In genomic region chr19:58360982-58361381, GRCm38 (mm10) we compare ENCODE assay signal across 22 mouse cellular contexts.
DNase-seq lines count a peak whose midpoint lies in the region; ATAC-seq and TF ChIP-seq lines count a peak whose summit lies in the region.
"Had no signal": no experiment of that assay in that cellular context is flagged by ENCODE, and none has a peak within 500 bp of the region (broad histone marks: within the 10 kb centered on the region; RNA-seq: fewer than 3 reads in every experiment).

No protein-coding gene starts in this region.

- peaks cover 4% of the 10 kb centered on the region; the same call in 1 of the 2 replicates for H3K4me1 ChIP-seq in forebrain, embryonic 16.5 days (replicated peaks; ENCODE audit: control insufficient read depth, insufficient read depth, low read length)
- H3K4me1 ChIP-seq in forebrain, embryonic 13.5 days, result peaks cover 9% of the 10 kb centered on the region; the same call in 1 of the 2 replicates
- no peaks in the 10 kb centered on the region for H3K4me1 ChIP-seq in forebrain, postnatal 0 days (ENCODE audit: insufficient read depth)
- H3K4me1 ChIP-seq in forebrain, embryonic 14.5 days (ENCODE audit: control insufficient read depth, insufficient read depth, low read length), result peaks cover 3% of the 10 kb centered on the region; the same call in 1 of the 2 replicates
- no peaks in the 10 kb centered on the region; the same call in 1 of the 2 replicates for H3K4me1 ChIP-seq in testis, adult 2 months (ENCODE audit: control insufficient read depth, insufficient read depth, low read length)

- H3K4me2 ChIP-seq in forebrain, embryonic 16.5 days (ENCODE audit: low read length), result no peak overlapping the region
- no peak overlapping the region for H3K4me2 ChIP-seq in forebrain, embryonic 13.5 days
- no peak overlapping the region for H3K4me2 ChIP-seq in forebrain, postnatal 0 days (ENCODE audit: low read depth)
- no peak overlapping the region for H3K4me2 ChIP-seq in forebrain, embryonic 14.5 days (ENCODE audit: low read length)

- H3K4me3 ChIP-seq in forebrain, embryonic 16.5 days (replicated peaks; ENCODE audit: low read length), result no peak overlapping the region
- H3K4me3 ChIP-seq in forebrain, embryonic 13.5 days, result no peak overlapping the region
- no peak overlapping the region for H3K4me3 ChIP-seq in forebrain, postnatal 0 days (ENCODE audit: low read depth, low read length)
- H3K4me3 ChIP-seq in forebrain, embryonic 14.5 days (ENCODE audit: low read depth, low read length), result no peak overlapping the region
- H3K4me3 ChIP-seq in testis, adult 2 months (ENCODE audit: control insufficient read depth, low read depth, low read length), result peak overlapping the region; percentile 56

- no peak for TF ChIP-seq CTCF in forebrain, postnatal 0 days (IDR thresholded peaks at IDR 0.05; ENCODE audit: low read depth)
- no peak for TF ChIP-seq CTCF in testis, adult 2 months (IDR thresholded peaks at IDR 0.05; ENCODE audit: control insufficient read depth, insufficient read depth, insufficient replicate concordance, low read depth, low read length)

- 54% methylated on average over 1 of the region's 1 CpGs for WGBS in forebrain, embryonic 16.5 days
- 57% methylated on average over 1 of the region's 1 CpGs for WGBS in forebrain, embryonic 13.5 days
- 46% methylated on average over 1 of the region's 1 CpGs for WGBS in forebrain, postnatal 0 days
- 67% methylated on average over 1 of the region's 1 CpGs for WGBS in forebrain, embryonic 14.5 days

- no peaks in the 10 kb centered on the region for H3K9me3 ChIP-seq in forebrain, embryonic 16.5 days (ENCODE audit: control insufficient read depth, low read length)
- no peaks in the 10 kb centered on the region for H3K9me3 ChIP-seq in forebrain, embryonic 13.5 days (replicated peaks)
- H3K9me3 ChIP-seq in forebrain, postnatal 0 days (ENCODE audit: low read length), result no peaks in the 10 kb centered on the region
- no peaks in the 10 kb centered on the region for H3K9me3 ChIP-seq in forebrain, embryonic 14.5 days (replicated peaks; ENCODE audit: control insufficient read depth, low read length)

- TF ChIP-seq POLR2A in testis, adult 2 months (IDR thresholded peaks at IDR 0.05; ENCODE audit: control insufficient read depth, low read depth, low read length), result no peak

- no peak overlapping the region for H3K27ac ChIP-seq in forebrain, embryonic 16.5 days (ENCODE audit: low read length)
- no peak overlapping the region for H3K27ac ChIP-seq in forebrain, embryonic 13.5 days
- H3K27ac ChIP-seq in forebrain, postnatal 0 days (ENCODE audit: low read depth, low read length), result no peak overlapping the region
- H3K27ac ChIP-seq in forebrain, embryonic 14.5 days (ENCODE audit: low read depth, low read length), result no peak overlapping the region
- no peak overlapping the region for H3K27ac ChIP-seq in testis, adult 2 months (ENCODE audit: control insufficient read depth, insufficient read depth, low read depth, low read length)

- no peaks in the 10 kb centered on the region for H3K27me3 ChIP-seq in forebrain, embryonic 16.5 days (replicated peaks; ENCODE audit: control insufficient read depth, insufficient read depth, low read length)
- H3K27me3 ChIP-seq in forebrain, embryonic 13.5 days, result peaks cover 13% of the 10 kb centered on the region
- H3K27me3 ChIP-seq in forebrain, postnatal 0 days (ENCODE audit: insufficient read depth, low read length), result no peaks in the 10 kb centered on the region
- H3K27me3 ChIP-seq in forebrain, embryonic 14.5 days (replicated peaks; ENCODE audit: control insufficient read depth, insufficient read depth, low read length), result 0 out of 2 replicates have a peak, but pooled peaks cover 2% of the 10 kb centered on the region
- H3K27me3 ChIP-seq in testis, adult 2 months (ENCODE audit: control insufficient read depth, insufficient read depth, low read length), result no peaks in the 10 kb centered on the region
- H3K27me3 ChIP-seq: CH12.LX, Patski had no signal

- ATAC-seq in forebrain, embryonic 16.5 days, result peak; percentile 62
- ATAC-seq in forebrain, embryonic 13.5 days, result no peak
- ATAC-seq in forebrain, postnatal 0 days, result peak; percentile 85
- ATAC-seq in forebrain, embryonic 14.5 days, result no peak
- ATAC-seq: activated CD4-positive, CD25-positive, alpha-beta regulatory T cell, adult 4 months; CD4-positive, CD25-positive, alpha-beta regulatory T cell, adult 4 months; Patski had no signal

- no peak overlapping the region for H3K9ac ChIP-seq in forebrain, embryonic 16.5 days (replicated peaks; ENCODE audit: low read depth, low read length)
- H3K9ac ChIP-seq in forebrain, embryonic 13.5 days, result no peak overlapping the region
- H3K9ac ChIP-seq in forebrain, postnatal 0 days, result no peak overlapping the region
- no peak overlapping the region for H3K9ac ChIP-seq in forebrain, embryonic 14.5 days (ENCODE audit: low read length)

- no peak for DNase-seq in forebrain, postnatal 0 days
- no peak for DNase-seq in forebrain, embryonic 14.5 days (ENCODE audit: low spot score)
- peak; percentile 28 for DNase-seq in layer of hippocampus, adult 9-11 months
- no peak for DNase-seq in layer of hippocampus, postnatal 25 days (ENCODE audit: extremely low spot score in 1 of 2, low spot score in 1 of 2)
- DNase-seq in testis, postnatal 10 days (ENCODE audit: low spot score), result no peak
- DNase-seq: adrenal gland, adult 2 months; adrenal gland, adult 8-10 months; adrenal gland, postnatal 10 days; adrenal gland, postnatal 14 days; adrenal gland, postnatal 25 days; adrenal gland, postnatal 36 days; B cell, adult 2 months; cerebellum, adult 11 months; cerebellum, adult 11-12 months had no signal

- no peaks in the 10 kb centered on the region for H3K36me3 ChIP-seq in forebrain, embryonic 16.5 days (ENCODE audit: control insufficient read depth, insufficient read depth)
- no peaks in the 10 kb centered on the region for H3K36me3 ChIP-seq in forebrain, embryonic 13.5 days (ENCODE audit: poor library complexity, severe bottlenecking)
- H3K36me3 ChIP-seq in forebrain, postnatal 0 days (ENCODE audit: insufficient read depth), result no peaks in the 10 kb centered on the region
- no peaks in the 10 kb centered on the region for H3K36me3 ChIP-seq in forebrain, embryonic 14.5 days (ENCODE audit: control insufficient read depth, insufficient read depth, low read length)
- no peaks in the 10 kb centered on the region for H3K36me3 ChIP-seq in testis, adult 2 months (ENCODE audit: control insufficient read depth, insufficient read depth, low read length)
- H3K36me3 ChIP-seq: G1E had no signal

Comparison
In these comparisons a context has a peak if more than half of its experiments do, and no peak if none do; other contexts are left out.
1. ATAC-seq: peak in forebrain, embryonic 16.5 days (single experiment) and forebrain, postnatal 0 days (single experiment); none in forebrain, embryonic 13.5 days (single experiment) and forebrain, embryonic 14.5 days (single experiment).